Mouse (Mus musculus): ENCODE results near the gene 1190005I06Rik.
A peak's percentile ranks its signal among the peaks of the same experiment; 100 is the strongest.

1190005I06Rik gene

GRCm38 (mm10) chr8:120667561-120668373 is 20.3 kb upstream of the 1190005I06Rik start, which contains the start of the genes Gm27021 and Cox4i1:
Gene Gm27021, minus strand, starts transcription at chr8:120668079.
Gene Cox4i1, plus strand, starts transcription at chr8:120668222.
- peak; percentile 93 for DNase-seq (ENCODE audit: low spot score)

DNA sequence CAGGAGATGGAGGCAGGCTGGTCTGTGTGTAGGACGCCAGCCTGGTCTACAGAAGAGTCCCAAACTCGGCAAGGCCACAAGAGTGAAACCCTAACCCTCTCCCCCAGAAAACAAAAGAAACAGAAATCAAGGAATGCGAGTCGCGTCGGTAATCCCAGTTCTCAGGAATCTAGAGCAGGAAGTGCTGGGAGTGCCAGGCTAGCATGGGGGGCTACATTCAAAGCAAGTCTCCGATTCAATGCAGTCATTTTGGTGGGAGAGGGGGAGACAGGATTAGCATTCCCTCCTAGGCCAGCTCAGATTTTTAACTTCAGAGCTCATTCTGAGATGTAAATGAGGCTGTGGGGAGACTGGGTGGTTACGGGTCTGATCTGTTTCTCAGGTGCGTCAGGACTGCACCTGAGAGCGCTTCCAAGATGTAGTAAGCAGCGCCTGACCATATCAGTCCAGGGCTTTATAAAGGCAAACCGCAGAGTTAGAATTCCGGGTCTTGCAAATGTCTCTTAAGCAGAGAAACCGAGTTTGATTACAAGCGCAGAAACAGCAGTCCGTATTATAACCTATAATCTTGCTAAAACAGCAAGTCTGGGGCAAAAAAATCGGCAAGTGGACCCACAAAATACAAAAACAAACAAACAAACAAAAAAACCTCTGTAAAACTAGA is 19.5 kb upstream of the 1190005I06Rik start:
- peak; percentile 39 for DNase-seq (ENCODE audit: low spot score)

DNA sequence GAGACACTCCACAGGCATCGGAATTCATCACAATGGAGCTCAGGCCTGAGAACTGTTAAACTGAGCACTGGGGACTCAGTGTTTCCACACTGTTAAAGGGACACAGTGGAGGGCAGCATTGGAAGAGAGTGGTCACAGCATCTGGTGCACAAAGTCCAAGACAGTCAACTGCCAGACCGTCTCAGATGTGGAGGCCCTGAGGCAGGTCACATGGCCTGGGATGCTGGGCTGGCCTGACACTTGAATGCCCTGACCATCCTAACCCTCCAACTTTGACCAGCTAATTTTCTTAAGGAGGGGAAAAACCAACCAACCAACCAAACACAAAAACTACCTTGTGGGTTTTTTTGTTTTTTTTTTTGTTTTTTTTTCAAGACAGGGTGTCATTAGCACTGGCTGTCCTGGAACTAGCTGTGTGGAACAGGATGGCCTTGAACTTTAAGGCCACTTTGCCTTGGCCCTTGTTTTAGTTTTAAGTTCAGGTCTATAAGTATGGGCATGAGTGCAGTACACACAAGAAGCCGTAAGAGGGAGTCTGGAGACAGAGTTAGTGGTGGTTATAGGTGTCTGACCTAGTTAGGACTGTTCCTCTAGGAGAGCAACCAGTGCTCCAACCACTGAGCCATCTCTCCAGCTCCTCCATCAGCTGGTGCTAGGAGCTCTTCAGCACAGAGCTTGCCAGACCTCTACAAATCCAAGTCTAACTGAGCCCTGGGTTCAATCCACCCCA is 18.5 kb upstream of the 1190005I06Rik start:
- no peak for DNase-seq (ENCODE audit: low spot score)

DNA sequence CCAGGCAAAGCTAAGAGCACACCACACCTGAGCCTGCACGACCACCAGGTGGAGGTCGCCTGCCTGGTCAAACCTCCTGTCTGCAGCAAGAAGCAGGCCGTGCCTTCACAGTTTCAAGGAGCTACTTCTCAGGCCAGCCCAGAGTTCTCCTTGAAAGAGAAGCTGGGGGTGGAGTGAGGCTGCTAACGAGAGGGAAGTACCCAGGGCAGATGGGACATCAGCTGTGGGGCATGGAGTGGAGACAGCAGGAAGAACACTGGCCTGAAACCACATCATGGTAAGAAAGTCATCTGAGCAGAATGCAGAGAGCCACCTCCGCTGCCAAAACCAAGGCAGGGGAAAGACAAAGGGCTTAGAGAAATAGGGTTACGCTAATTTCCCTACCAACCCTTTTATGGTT is 17.1 kb upstream of the 1190005I06Rik start:
- DNase-seq (ENCODE audit: low spot score), result no peak

DNA sequence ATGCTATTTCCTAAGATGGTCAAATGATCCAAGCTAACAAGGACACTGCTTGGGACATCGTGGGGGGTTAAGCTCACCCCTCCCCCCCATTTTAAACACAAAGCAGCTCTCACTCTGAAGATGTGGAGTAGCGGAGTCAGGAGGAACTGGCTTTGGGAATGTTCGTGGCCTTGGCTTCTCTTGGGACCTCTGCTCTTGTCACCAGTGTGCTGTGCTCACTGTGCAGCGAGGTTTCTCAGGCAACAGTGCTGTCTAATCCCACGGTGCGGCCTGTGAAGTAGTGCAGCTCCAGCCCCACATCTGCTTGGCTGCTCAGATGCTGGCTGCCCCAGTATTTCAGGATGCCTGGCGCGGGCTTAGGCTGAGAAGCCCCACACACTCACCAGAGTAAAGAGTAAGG is 10.0 kb upstream of the 1190005I06Rik start:
- DNase-seq (ENCODE audit: low spot score), result no peak

DNA sequence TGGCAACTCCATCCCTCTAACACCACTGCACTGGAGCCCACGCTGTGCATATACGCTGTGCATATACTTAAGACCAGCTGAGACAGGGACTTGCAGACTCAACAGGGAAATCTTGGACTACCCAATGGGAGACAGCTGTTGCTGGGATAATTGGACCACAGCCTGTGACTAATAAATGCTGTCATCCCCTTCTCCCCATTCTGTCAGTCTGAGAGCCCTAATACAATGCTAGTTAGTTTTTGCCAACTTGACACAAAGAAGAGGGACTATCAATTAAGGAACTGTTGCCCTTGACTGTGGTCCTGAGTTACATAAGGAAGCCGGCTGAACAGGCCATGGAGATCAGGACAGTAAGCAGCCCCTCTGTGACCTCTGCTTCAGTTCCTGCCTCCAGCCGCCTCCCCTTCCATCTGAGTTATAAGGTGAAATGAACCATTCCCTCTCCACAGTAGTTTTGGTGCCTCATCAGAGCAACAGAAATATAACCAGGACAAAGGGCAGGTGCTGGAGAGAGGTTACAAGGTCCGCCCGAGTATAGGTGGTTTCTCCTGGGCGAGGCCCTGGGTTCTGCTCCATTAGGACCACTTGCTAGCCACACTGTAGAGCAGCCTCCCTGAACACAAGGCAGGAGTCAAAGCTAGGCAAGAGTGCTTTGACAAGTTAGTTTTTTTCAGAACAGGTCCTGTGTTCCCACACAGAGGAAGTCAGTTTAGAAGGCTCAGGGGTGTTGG is 9.1 kb upstream of the 1190005I06Rik start:
- DNase-seq (ENCODE audit: low spot score), result no peak

DNA sequence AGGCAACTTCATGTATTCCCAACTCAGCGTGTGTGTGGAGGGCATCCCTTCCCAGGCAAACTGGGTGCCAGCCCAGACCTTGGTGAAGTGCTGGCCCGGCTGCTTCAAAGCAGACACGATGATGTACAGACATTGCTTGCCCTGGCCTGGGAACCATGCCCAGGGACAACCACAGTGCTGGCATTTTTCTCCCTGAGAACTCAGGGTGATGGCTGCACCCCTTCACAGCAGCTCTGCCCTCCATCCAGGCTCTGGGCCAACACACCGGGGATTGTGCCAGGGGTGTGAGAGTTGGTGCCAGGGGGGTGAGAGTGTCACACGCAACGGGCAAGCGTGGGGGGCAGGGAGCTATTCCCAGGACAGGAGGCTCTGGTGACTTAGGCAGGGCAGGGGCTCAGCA is 2.8 kb downstream of the 1190005I06Rik start:
- no peak for DNase-seq (ENCODE audit: low spot score)

DNA sequence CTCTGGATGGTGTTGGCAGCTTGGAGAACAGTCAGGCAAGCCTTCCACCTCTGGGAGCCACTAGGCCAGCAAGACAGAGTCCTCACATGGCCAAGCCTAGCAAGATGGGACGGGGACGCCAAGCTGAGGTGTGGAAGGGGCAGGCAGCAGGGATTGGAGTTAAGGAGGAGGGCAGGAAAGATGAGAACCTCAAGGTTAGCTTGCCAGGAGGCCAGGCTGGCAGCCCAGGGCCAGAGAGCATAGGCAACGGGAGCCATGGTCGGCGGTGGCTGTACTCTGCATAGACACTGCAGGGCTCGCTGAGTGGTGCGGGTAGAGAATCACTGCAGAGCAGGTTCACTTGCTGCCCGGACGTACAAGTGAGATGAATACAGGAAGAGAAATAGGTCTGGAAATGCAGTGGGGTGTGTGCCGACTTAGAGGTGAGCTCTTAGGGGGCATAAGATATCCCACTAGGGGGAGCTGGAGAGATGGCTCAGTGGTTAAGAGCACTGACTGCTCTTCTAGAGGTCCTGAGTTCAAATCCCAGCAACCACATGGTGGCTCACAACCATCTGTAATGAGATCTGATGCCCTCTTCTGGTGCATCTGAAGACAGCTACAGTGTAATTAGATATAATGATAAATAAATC is 5.3 kb downstream of the 1190005I06Rik start:
- no peak for DNase-seq (ENCODE audit: low spot score)

- peak; percentile 41 for DNase-seq (ENCODE audit: low spot score)
These were observed 6.2 kb downstream of the 1190005I06Rik start for GRCm38 (mm10) chr8:120641245-120641644.

GRCm38 (mm10) chr8:120634329-120634839 is 13.0 kb downstream of the 1190005I06Rik start:
- DNase-seq (ENCODE audit: low spot score), result peak; percentile 45

DNA sequence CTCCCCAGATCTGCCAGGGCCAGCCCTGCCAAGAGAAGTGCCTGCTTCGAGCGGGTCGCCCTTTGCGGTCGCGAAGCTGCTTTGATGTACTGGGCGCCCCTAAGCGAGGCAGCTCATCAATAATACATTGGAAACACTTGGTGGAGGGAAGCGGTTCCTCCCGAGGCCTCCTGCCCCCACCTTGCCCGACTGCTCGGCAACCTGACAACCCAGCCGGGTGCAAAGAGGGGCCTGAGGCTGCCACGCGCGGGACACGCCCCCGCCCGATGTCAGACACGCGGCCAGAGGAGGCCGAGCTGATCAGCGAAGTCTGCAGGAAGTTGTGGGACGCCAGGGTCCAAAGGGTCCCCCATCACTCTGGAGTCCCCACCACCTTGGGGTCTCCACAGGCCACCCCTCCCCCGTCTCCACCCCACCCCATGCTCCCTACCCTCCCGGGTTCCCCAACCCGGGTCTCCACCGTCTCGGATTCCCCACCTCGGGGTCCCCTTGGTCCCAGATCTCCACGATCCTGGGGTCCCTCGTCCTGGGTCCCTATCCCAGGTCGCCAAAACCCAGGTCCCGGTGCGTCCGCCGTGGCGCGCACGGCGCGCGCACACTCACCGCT is 13.7 kb downstream of the 1190005I06Rik start:
- peak; percentile 41 for DNase-seq (ENCODE audit: low spot score)

- DNase-seq (ENCODE audit: low spot score), result peak; percentile 31
These were observed 14.3 kb downstream of the 1190005I06Rik start for GRCm38 (mm10) chr8:120632969-120633664.

GRCm38 (mm10) chr8:120631441-120632375 is 15.7 kb downstream of the 1190005I06Rik start:
- DNase-seq (ENCODE audit: low spot score), result no peak

DNA sequence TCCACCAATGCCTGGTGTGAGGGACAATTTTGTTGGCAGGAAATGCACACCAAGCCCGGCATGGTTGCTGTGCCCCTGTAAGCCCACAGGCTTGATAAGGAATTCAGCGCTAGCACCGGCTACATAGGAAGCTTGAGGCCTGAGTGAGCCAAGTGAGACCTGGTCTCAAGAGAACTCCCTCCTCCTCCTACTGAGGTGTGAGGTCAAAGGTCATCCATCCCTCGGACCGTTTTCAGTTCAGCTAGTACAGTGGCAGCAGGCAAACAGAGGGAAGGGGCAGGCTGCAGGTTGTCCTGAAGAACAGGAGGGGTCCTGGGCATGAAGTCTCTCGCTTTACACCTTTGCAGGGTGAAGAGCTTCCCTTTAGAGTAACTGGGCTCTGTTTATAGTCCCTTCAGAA is 16.6 kb downstream of the 1190005I06Rik start:
- no peak for DNase-seq (ENCODE audit: low spot score)

DNA sequence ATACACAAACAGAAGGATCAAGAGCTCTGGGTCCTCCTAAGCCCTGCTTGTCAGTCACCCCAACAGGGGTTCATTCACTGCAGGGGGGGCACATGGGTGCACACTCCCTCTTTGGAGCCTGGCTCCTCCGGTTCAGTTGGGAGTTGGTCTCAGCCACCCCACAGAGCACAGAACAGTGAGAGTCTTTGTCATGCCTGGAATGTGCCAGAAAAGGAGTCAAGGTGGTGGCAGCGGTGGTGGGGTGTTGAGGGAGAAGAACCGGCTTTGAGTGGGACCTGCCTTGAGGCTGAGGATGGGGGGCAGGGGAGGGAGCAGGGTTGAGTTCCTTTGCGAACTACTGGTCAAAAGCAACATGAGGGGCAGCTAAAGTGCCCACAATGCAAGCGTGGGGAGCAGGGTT is 17.4 kb downstream of the 1190005I06Rik start:
- no peak for DNase-seq (ENCODE audit: low spot score)

- no peak for DNase-seq (ENCODE audit: low spot score)
These were observed 20.1 kb downstream of the 1190005I06Rik start for GRCm38 (mm10) chr8:120627298-120627697.

- DNase-seq (ENCODE audit: low spot score), result peak; percentile 48
These were observed 21.0 kb downstream of the 1190005I06Rik start for GRCm38 (mm10) chr8:120626461-120626860.

- DNase-seq (ENCODE audit: low spot score), result no peak
These were observed 23.8 kb downstream of the 1190005I06Rik start for GRCm38 (mm10) chr8:120623608-120624007.

DNA sequence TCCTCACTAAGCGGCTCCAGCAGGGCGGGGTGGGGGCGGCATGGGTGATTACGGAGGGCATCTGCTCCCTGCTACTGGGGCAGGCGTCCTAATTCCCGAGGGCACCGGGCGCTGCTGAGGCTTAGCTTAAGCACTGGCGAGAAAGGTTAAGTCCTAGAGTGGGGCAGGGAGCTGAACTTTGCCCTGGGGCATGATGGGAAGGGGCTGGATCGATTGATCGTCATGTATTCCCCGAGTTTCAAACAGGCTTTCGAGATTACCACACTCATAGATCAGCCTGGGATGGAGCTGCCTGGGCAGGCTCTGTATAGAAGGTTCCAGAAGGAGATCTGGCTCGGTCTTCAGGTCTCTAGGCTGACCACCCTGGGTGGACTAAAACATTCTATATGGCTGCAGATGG is 25.3 kb downstream of the 1190005I06Rik start:
- DNase-seq (ENCODE audit: low spot score), result peak; percentile 32
